Mouse (Mus musculus): ENCODE measurements around the gene Rbm20. TPM values are rescaled to one million over a fixed set of nuclear protein-coding genes. Genes with fewer than 3 reads are reported as not detected.
A peak's percentile ranks its signal among the peaks of the same experiment; 100 is the strongest.
"Not testable (repeated sequence)": the region's sequence is repeated elsewhere in the genome, so short reads cannot be mapped to it uniquely, and the experiment has no call there.

Gene Rbm20
- polyA plus RNA-seq, 1 experiment from 2014 or later = 1.4 TPM

GRCm38 (mm10) chr19:53899941-53900610 is 223.0 kb downstream of the Rbm20 start:
- Histone ChIP-seq H3K27me3 (no peaks in the 10 kb centered on the region), H3K27ac (no peak overlapping the region), H3K9ac (replicated peaks) (no peak overlapping the region), H3K4me2 (replicated peaks) (no peak overlapping the region), H3K4me1 (replicated peaks) (peaks cover 18% of the 10 kb centered on the region), H3K36me3 (no peaks in the 10 kb centered on the region), H3K4me3 (replicated peaks) (no peak overlapping the region), H3K9me3 (no peaks in the 10 kb centered on the region)
- WGBS = 91% methylated on average over 14 of the region's 14 CpGs
- no peak for ATAC-seq

DNA sequence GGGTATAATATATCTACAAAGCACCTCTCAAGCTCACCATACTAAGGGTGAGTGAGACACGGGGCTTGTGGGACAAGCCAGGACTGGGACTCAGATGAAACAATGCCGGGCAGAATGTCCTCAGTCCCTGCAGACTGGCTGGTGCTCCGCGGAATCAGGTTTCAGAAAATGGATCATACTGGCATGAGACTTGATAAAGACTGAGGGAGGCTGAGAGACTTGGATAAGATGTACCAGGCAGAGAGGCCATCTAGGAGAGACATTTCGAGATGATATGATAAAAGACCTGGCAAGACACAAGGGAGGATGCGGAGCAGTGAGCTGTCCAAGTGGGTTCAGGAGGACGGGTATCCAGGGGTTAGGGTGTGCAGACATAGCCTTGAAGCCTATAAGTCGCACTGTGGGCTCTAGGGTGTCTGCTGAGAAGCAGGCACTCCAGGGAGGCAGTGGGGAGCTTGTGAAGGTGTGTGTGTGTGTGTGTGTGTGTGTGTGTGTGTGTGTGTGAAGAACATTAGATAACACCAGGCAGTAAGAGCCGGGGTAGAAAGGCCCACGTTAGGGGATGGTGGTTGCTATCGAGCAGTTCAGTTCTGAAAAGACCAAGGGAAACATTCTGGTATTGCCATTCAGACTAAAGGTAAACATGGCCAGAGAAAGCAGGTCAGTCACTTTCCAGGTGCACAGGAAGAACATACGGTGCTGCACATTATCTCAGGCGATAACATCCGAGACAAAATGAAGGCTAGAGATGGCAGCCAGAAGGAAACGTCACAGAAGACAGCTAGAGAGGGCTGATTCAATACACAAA is 225.0 kb downstream of the Rbm20 start:
- Histone ChIP-seq H3K27ac (peak overlapping the region; percentile 68), H3K27me3 (no peaks in the 10 kb centered on the region), H3K4me2 (replicated peaks) (peak overlapping the region; percentile 73), H3K36me3 (no peaks in the 10 kb centered on the region), H3K4me1 (replicated peaks) (peaks cover 25% of the 10 kb centered on the region), H3K4me3 (replicated peaks) (peak overlapping the region; percentile 97), H3K9me3 (no peaks in the 10 kb centered on the region), H3K9ac (replicated peaks) (peak overlapping the region; percentile 71; the same call in 1 of the 2 replicates)
- WGBS = 64% methylated on average over 15 of the region's 15 CpGs
- ATAC-seq = no peak; the same call in none of the 2 replicates

GRCm38 (mm10) chr19:53902739-53903487 is 225.8 kb downstream of the Rbm20 start:
- Histone ChIP-seq H3K4me2 (replicated peaks) (peak overlapping the region; percentile 73), H3K36me3 (no peaks in the 10 kb centered on the region), H3K4me3 (replicated peaks) (peak overlapping the region; percentile 97), H3K9ac (replicated peaks) (peak overlapping the region; percentile 94), H3K27me3 (no peaks in the 10 kb centered on the region), H3K4me1 (replicated peaks) (peaks cover 25% of the 10 kb centered on the region), H3K9me3 (no peaks in the 10 kb centered on the region), H3K27ac (peak overlapping the region; percentile 94)
- peak; percentile 99 for ATAC-seq
- WGBS = under 1% methylated on average over 41 of the region's 61 CpGs

DNA sequence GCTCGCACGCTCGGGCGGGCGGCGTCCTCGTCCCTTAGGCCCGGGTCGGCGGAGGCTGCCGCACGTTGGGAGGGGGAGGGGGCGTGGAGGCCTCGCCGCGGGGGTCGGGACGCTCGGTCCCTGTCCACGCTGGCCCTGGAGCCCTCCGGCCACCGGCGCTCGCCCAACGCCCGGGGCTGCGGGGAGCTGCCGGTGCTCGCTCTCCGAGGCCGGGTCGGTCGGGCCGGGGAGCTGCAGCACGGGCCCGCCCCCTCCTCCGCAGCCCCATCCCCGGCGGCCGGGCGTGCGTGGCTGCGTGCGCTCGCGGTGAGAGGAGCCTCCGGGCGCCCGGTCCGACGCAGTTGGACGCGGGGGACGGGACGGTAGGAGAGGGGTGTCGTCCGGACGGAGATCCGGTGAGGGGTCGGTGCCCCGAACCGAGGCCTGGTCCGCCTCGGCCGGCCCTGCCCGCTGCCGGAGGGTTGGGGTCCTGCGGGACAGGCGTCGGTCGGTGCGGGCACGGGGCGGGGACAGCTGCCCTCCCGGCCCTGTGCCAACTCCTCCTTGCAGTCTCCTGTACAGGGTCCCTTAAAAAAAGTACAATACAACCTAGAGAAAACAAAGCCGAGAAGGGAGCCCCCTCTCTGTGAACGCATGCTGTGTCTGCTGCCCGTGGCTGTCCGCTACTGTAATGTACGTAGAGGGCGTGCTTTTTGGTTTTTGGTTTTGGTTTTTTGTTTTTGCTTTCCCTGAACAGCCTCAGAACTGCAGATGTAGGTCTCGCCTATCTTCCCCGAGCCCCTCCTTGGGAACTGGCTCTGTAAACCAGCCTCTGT is 226.6 kb downstream of the Rbm20 start:
- no peaks in the 10 kb centered on the region for H3K27me3 ChIP-seq
- no peaks in the 10 kb centered on the region for H3K36me3 ChIP-seq
- H3K9me3 ChIP-seq = no peaks in the 10 kb centered on the region
- H3K9ac ChIP-seq (replicated peaks) = peak overlapping the region; percentile 94
- peaks cover 25% of the 10 kb centered on the region for H3K4me1 ChIP-seq (replicated peaks)
- peak overlapping the region; percentile 73 for H3K4me2 ChIP-seq (replicated peaks)
- H3K4me3 ChIP-seq (replicated peaks) = peak overlapping the region; percentile 97
- ATAC-seq = peak; percentile 79
- under 1% methylated on average over 69 of the region's 83 CpGs for WGBS
- peak overlapping the region; percentile 94 for H3K27ac ChIP-seq

GRCm38 (mm10) chr19:53904833-53905480 is 227.9 kb downstream of the Rbm20 start:
- Histone ChIP-seq H3K4me2 (replicated peaks) (peak overlapping the region; percentile 73), H3K4me1 (replicated peaks) (peaks cover 25% of the 10 kb centered on the region), H3K9me3 (no peaks in the 10 kb centered on the region), H3K4me3 (replicated peaks) (peak overlapping the region; percentile 97), H3K27ac (no peak overlapping the region), H3K9ac (replicated peaks) (peak overlapping the region; percentile 94), H3K27me3 (no peaks in the 10 kb centered on the region), H3K36me3 (peaks cover 9% of the 10 kb centered on the region)
- ATAC-seq = no peak
- WGBS = 67% methylated on average over 7 of the region's 7 CpGs

- Histone ChIP-seq H3K27me3 (no peaks in the 10 kb centered on the region), H3K4me2 (replicated peaks) (peak overlapping the region; percentile 73; the same call in 1 of the 2 replicates), H3K36me3 (peaks cover 15% of the 10 kb centered on the region), H3K4me3 (replicated peaks) (no peak overlapping the region), H3K9ac (replicated peaks) (no peak overlapping the region), H3K27ac (no peak overlapping the region), H3K4me1 (replicated peaks) (peaks cover 25% of the 10 kb centered on the region), H3K9me3 (no peaks in the 10 kb centered on the region)
- WGBS = 79% methylated on average over 6 of the region's 6 CpGs
- no peak for ATAC-seq
Observed at GRCm38 (mm10) chr19:53906033-53906702, 229.1 kb downstream of the Rbm20 start.

DNA sequence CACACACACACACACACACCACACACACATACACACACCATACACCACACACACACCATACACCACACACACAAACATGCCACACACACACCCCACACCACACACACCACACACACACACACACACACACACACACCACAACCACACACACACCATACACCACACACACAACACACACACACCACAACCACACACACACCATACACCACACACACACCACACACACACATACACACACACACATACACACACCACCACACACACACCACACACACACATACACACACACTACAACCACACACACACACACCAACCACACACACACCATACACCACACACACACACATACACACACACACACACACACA is 229.6 kb downstream of the Rbm20 start:
- not testable (repeated sequence) for H3K4me2 ChIP-seq (replicated peaks); H3K27ac ChIP-seq; ATAC-seq; H3K9ac ChIP-seq (replicated peaks); H3K27me3 ChIP-seq; H3K9me3 ChIP-seq; H3K4me3 ChIP-seq (replicated peaks)
- peaks cover 25% of the 10 kb centered on the region for H3K4me1 ChIP-seq (replicated peaks)
- peaks cover 19% of the 10 kb centered on the region for H3K36me3 ChIP-seq

DNA sequence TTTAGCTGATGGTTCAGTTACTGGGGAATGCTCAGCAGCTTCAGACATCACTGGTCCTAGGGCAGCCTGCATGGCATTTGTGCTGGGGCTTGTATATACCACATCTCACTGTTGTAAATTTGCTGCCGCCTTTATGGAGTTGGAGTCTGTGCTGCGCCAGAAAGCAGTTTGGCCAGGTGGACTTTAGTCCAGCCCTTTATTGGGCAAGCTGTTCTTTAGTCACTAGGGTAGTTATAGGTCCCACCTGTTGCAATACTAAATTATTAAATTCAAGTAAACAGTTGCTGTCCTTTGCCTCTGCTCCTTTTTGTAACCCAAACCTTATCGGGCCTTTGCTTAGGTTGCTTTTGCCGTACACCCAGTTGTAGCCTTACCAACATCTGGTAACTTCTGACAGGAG is 237.8 kb downstream of the Rbm20 start:
- Histone ChIP-seq H3K27me3 (no peaks in the 10 kb centered on the region), H3K9ac (replicated peaks) (no peak overlapping the region), H3K4me2 (replicated peaks) (no peak overlapping the region), H3K36me3 (peaks cover 85% of the 10 kb centered on the region), H3K27ac (no peak overlapping the region), H3K9me3 (no peaks in the 10 kb centered on the region), H3K4me1 (replicated peaks) (no peaks in the 10 kb centered on the region), H3K4me3 (replicated peaks) (no peak overlapping the region)
- no peak for ATAC-seq
- 97% methylated on average over 4 of the region's 4 CpGs for WGBS

Measured in midbrain, embryonic 13.5 days (tissue).